In genomic region chr2:151542323-151543062, GRCm38 (mm10) we compare ENCODE assay signal across 7 mouse cellular contexts. TPM values are rescaled to one million over a fixed set of nuclear protein-coding genes. Genes with fewer than 3 reads are reported as not detected.
DNase-seq lines count a peak whose midpoint lies in the region; ATAC-seq lines count a peak whose summit lies in the region.

Gene Fkbp1a, plus strand, starts transcription at chr2:151542483.

- DNase-seq in adrenal gland, adult 2 months = peak; percentile 98
- peak; percentile 97 for DNase-seq in embryo, embryonic 11 days
- DNase-seq in kidney, adult 11 months = peak; percentile 96
- peak; percentile 99 for DNase-seq in limb, embryonic 10.5 days (ENCODE audit: low spot score)
- peak; percentile 76 for DNase-seq in spleen, adult 12 weeks (ENCODE audit: low spot score)

- peaks cover 34% of the 10 kb centered on the region for H3K36me3 ChIP-seq in limb, embryonic 10.5 days
- peaks cover 21% of the 10 kb centered on the region for H3K36me3 ChIP-seq in midbrain, embryonic 13.5 days

- H3K27ac ChIP-seq in limb, embryonic 10.5 days = peak within 1 kb of the TSS; percentile 98
- peak within 1 kb of the TSS; percentile 89 for H3K27ac ChIP-seq in midbrain, embryonic 13.5 days

- H3K4me1 ChIP-seq in limb, embryonic 10.5 days = peaks cover 31% of the 10 kb centered on the region
- peaks cover 41% of the 10 kb centered on the region for H3K4me1 ChIP-seq in midbrain, embryonic 13.5 days (replicated peaks)

- no peaks in the 10 kb centered on the region for H3K9me3 ChIP-seq in limb, embryonic 10.5 days (replicated peaks)
- no peaks in the 10 kb centered on the region for H3K9me3 ChIP-seq in midbrain, embryonic 13.5 days

- peak; percentile 91 for ATAC-seq in granulocyte monocyte progenitor cell, adult 5-6 weeks (replicated peaks; ENCODE audit: poor library complexity, severe bottlenecking)
- ATAC-seq in midbrain, embryonic 13.5 days = peak; percentile 98

- WGBS in limb, embryonic 10.5 days = under 1% methylated on average over 92 of the region's 93 CpGs
- under 1% methylated on average over 91 of the region's 93 CpGs for WGBS in midbrain, embryonic 13.5 days

- H3K4me3 ChIP-seq in limb, embryonic 10.5 days = peak within 1 kb of the TSS; percentile 99
- H3K4me3 ChIP-seq in midbrain, embryonic 13.5 days (replicated peaks) = peak within 1 kb of the TSS; percentile 80

- H3K27me3 ChIP-seq in limb, embryonic 10.5 days (ENCODE audit: low read depth, poor library complexity, severe bottlenecking) = no peaks in the 10 kb centered on the region
- no peaks in the 10 kb centered on the region for H3K27me3 ChIP-seq in midbrain, embryonic 13.5 days

- H3K4me2 ChIP-seq in midbrain, embryonic 13.5 days (replicated peaks) = peak within 1 kb of the TSS; percentile 79

- peak within 1 kb of the TSS; percentile 91 for H3K9ac ChIP-seq in midbrain, embryonic 13.5 days (replicated peaks)

RNA-seq across cellular contexts. Expression of gene Fkbp1a, which starts in this region (rescaled TPM):
- total RNA-seq in adrenal gland, adult 2 months (2021) = 100 to 1,000 TPM; 226 to 292 TPM
- 80.0 and 99.4 TPM in 2 replicates for polyA plus RNA-seq in adrenal gland, adult 2 months (2012; rRNA removed)
- total RNA-seq in granulocyte monocyte progenitor cell, adult 5-6 weeks (2014; fragmentation: Nextera tagmentation) = 150 and 188 TPM in 2 replicates
- total RNA-seq in granulocyte monocyte progenitor cell, adult 5-6 weeks (2017) = 33.4 and 56.6 TPM in 2 replicates
- polyA plus RNA-seq in limb, embryonic 10.5 days (2016; fragmentation: Nextera tagmentation; extraction: Ambion mirVana) = 543 and 621 TPM in 2 replicates
- 507 and 515 TPM in 2 replicates for polyA plus RNA-seq in midbrain, embryonic 13.5 days (2015; fragmentation: Nextera tagmentation; extraction: Ambion mirVana)

Comparison
In these comparisons a context has a peak if more than half of its experiments do, and no peak if none do; other contexts are left out.
1. Peak in every context shown above with its lines: DNase-seq, ATAC-seq, H3K4me3 ChIP-seq and H3K27ac ChIP-seq.